Mouse (Mus musculus): Measurements from ENCODE around the gene Slc38a11. TPM values are rescaled to one million over a fixed set of nuclear protein-coding genes. Genes with fewer than 3 reads are reported as not detected.

Slc38a11 gene
- total and polyA plus RNA-seq, 3 experiments, result 0.44 to 6.6 TPM; not detected in 1

DNA sequence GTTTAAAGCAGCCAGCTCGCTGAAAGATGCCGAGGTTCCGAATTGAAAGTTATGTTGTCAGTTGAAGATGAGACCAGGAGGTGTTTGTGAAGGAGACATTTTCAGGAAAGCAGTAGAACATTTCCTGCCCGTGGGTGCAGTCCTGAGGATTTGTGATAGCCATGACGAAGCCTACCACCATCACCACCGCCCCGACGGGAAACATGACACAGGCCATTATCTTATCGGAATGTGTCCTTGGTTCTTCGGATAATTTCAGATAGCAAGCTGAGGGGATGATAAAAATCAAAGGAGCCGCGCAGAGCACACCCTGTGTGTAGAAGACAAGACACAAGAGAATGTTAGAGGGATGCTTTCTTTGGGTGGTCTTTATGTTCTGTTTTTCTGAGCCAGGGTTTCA lies 47.1 kb downstream of the Slc38a11 start:
- no peaks in the 10 kb centered on the region for H3K27me3 ChIP-seq (ENCODE audit: insufficient read depth, low read length)
- DNase-seq (ENCODE audit: low spot score), result no peak
- ATAC-seq (ENCODE audit: extremely low read depth, insufficient number of reproducible peaks, low FRiP score, poor library complexity, severe bottlenecking), result no peak
- TF ChIP-seq POLR2AphosphoS5 (IDR thresholded peaks at IDR 0.05; ENCODE audit: insufficient replicate concordance, low read depth, low read length) (no peak), GATA2 (IDR thresholded peaks at IDR 0.05; ENCODE audit: borderline replicate concordance, low read depth, low read length) (no peak), GATA1 (IDR thresholded peaks at IDR 0.05; ENCODE audit: borderline replicate concordance, low read length) (no peak), CTCF (IDR thresholded peaks at IDR 0.05; ENCODE audit: low read depth, low read length) (no peak), TAL1 (conservative IDR thresholded peaks at IDR 0.05; ENCODE audit: low read depth, low read length) (no peak)
- no peaks in the 10 kb centered on the region for H3K36me3 ChIP-seq (replicated peaks)
- H3K9me3 ChIP-seq (replicated peaks), result peaks cover 7% of the 10 kb centered on the region; the same call in 1 of the 2 replicates
- no peaks in the 10 kb centered on the region for H3K4me1 ChIP-seq (ENCODE audit: insufficient read depth, low read depth, low read length)
- H3K4me3 ChIP-seq (ENCODE audit: low read depth, low read length), result no peak overlapping the region

- Histone ChIP-seq H3K9me3 (replicated peaks) (peaks cover 8% of the 10 kb centered on the region), H3K4me1 (ENCODE audit: insufficient read depth, low read depth, low read length) (no peaks in the 10 kb centered on the region), H3K27me3 (ENCODE audit: insufficient read depth, low read length) (no peaks in the 10 kb centered on the region), H3K36me3 (replicated peaks) (no peaks in the 10 kb centered on the region), H3K4me3 (ENCODE audit: low read depth, low read length) (no peak overlapping the region)
- TF ChIP-seq GATA1 (IDR thresholded peaks at IDR 0.05; ENCODE audit: borderline replicate concordance, low read length) (no peak), TAL1 (conservative IDR thresholded peaks at IDR 0.05; ENCODE audit: low read depth, low read length) (no peak), POLR2AphosphoS5 (IDR thresholded peaks at IDR 0.05; ENCODE audit: insufficient replicate concordance, low read depth, low read length) (no peak)
- ATAC-seq (ENCODE audit: extremely low read depth, insufficient number of reproducible peaks, low FRiP score, poor library complexity, severe bottlenecking) (no peak), DNase-seq (ENCODE audit: low spot score) (no peak)
Observed at GRCm38 (mm10) chr2:65311250-65311649, 52.6 kb downstream of the Slc38a11 start.

GRCm38 (mm10) chr2:65296541-65296940 lies 67.3 kb downstream of the Slc38a11 start:
- Histone ChIP-seq H3K27me3 (ENCODE audit: insufficient read depth, low read length) (no peaks in the 10 kb centered on the region), H3K4me3 (ENCODE audit: low read depth, low read length) (no peak overlapping the region), H3K4me1 (ENCODE audit: insufficient read depth, low read depth, low read length) (no peaks in the 10 kb centered on the region), H3K36me3 (replicated peaks) (no peaks in the 10 kb centered on the region), H3K9me3 (replicated peaks) (peaks cover 6% of the 10 kb centered on the region)
- DNase-seq (ENCODE audit: low spot score) (no peak), ATAC-seq (ENCODE audit: extremely low read depth, insufficient number of reproducible peaks, low FRiP score, poor library complexity, severe bottlenecking) (no peak)
- no peak for TF ChIP-seq TAL1 (conservative IDR thresholded peaks at IDR 0.05; ENCODE audit: low read depth, low read length)

DNA sequence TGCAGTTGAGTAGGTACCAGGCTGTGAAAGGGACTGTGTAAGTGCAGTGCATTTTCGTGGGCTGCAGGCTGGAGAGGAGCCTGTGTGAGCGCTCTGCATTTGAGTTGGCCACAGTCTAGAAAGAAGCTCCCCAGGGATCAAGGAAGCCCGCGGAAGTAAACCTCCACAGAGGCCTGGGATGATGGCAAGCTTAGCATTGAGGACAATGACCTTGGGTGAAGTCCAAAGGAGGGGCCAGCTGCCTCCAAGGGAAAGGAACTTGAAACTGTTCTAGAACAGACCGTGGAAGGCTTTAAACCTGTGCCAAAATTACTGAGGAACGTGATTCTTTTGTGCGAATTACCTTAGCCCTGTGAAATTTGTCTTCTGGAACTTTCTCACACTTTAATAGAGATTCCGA lies 69.7 kb downstream of the Slc38a11 start:
- no peak for DNase-seq (ENCODE audit: low spot score)
- TF ChIP-seq GATA2 (IDR thresholded peaks at IDR 0.05; ENCODE audit: borderline replicate concordance, low read depth, low read length) (no peak), GATA1 (IDR thresholded peaks at IDR 0.05; ENCODE audit: borderline replicate concordance, low read length) (no peak), TAL1 (conservative IDR thresholded peaks at IDR 0.05; ENCODE audit: low read depth, low read length) (no peak), CTCF (IDR thresholded peaks at IDR 0.05; ENCODE audit: low read depth, low read length) (no peak), POLR2AphosphoS5 (IDR thresholded peaks at IDR 0.05; ENCODE audit: insufficient replicate concordance, low read depth, low read length) (no peak)
- Histone ChIP-seq H3K4me1 (ENCODE audit: insufficient read depth, low read depth, low read length) (no peaks in the 10 kb centered on the region), H3K4me3 (ENCODE audit: low read depth, low read length) (no peak overlapping the region), H3K9me3 (replicated peaks) (peaks cover 9% of the 10 kb centered on the region), H3K27me3 (ENCODE audit: insufficient read depth, low read length) (no peaks in the 10 kb centered on the region), H3K36me3 (replicated peaks) (no peaks in the 10 kb centered on the region)
- ATAC-seq (ENCODE audit: extremely low read depth, insufficient number of reproducible peaks, low FRiP score, poor library complexity, severe bottlenecking), result no peak

- H3K36me3 ChIP-seq (replicated peaks), result no peaks in the 10 kb centered on the region
- no peaks in the 10 kb centered on the region for H3K4me1 ChIP-seq (ENCODE audit: insufficient read depth, low read depth, low read length)
- DNase-seq (ENCODE audit: low spot score), result no peak
- TF ChIP-seq GATA1 (IDR thresholded peaks at IDR 0.05; ENCODE audit: borderline replicate concordance, low read length) (no peak), GATA2 (IDR thresholded peaks at IDR 0.05; ENCODE audit: borderline replicate concordance, low read depth, low read length) (no peak), CTCF (IDR thresholded peaks at IDR 0.05; ENCODE audit: low read depth, low read length) (no peak), POLR2AphosphoS5 (IDR thresholded peaks at IDR 0.05; ENCODE audit: insufficient replicate concordance, low read depth, low read length) (no peak), TAL1 (conservative IDR thresholded peaks at IDR 0.05; ENCODE audit: low read depth, low read length) (no peak)
- H3K4me3 ChIP-seq (ENCODE audit: low read depth, low read length), result no peak overlapping the region
- peaks cover 12% of the 10 kb centered on the region for H3K9me3 ChIP-seq (replicated peaks)
- ATAC-seq (ENCODE audit: extremely low read depth, insufficient number of reproducible peaks, low FRiP score, poor library complexity, severe bottlenecking), result no peak
- H3K27me3 ChIP-seq (ENCODE audit: insufficient read depth, low read length), result no peaks in the 10 kb centered on the region
Observed at GRCm38 (mm10) chr2:65293411-65293810, 70.4 kb downstream of the Slc38a11 start.

GRCm38 (mm10) chr2:65289721-65290120 lies 74.1 kb downstream of the Slc38a11 start:
- no peak for DNase-seq (ENCODE audit: low spot score)
- Histone ChIP-seq H3K4me1 (ENCODE audit: insufficient read depth, low read depth, low read length) (no peaks in the 10 kb centered on the region), H3K36me3 (replicated peaks) (no peaks in the 10 kb centered on the region), H3K27me3 (ENCODE audit: insufficient read depth, low read length) (no peaks in the 10 kb centered on the region), H3K4me3 (ENCODE audit: low read depth, low read length) (no peak overlapping the region), H3K9me3 (replicated peaks) (peaks cover 21% of the 10 kb centered on the region)
- no peak for ATAC-seq (ENCODE audit: extremely low read depth, insufficient number of reproducible peaks, low FRiP score, poor library complexity, severe bottlenecking)
- TF ChIP-seq TAL1 (conservative IDR thresholded peaks at IDR 0.05; ENCODE audit: low read depth, low read length) (no peak), POLR2AphosphoS5 (IDR thresholded peaks at IDR 0.05; ENCODE audit: insufficient replicate concordance, low read depth, low read length) (no peak), GATA1 (IDR thresholded peaks at IDR 0.05; ENCODE audit: borderline replicate concordance, low read length) (no peak), CTCF (IDR thresholded peaks at IDR 0.05; ENCODE audit: low read depth, low read length) (no peak), GATA2 (IDR thresholded peaks at IDR 0.05; ENCODE audit: borderline replicate concordance, low read depth, low read length) (no peak)

DNA sequence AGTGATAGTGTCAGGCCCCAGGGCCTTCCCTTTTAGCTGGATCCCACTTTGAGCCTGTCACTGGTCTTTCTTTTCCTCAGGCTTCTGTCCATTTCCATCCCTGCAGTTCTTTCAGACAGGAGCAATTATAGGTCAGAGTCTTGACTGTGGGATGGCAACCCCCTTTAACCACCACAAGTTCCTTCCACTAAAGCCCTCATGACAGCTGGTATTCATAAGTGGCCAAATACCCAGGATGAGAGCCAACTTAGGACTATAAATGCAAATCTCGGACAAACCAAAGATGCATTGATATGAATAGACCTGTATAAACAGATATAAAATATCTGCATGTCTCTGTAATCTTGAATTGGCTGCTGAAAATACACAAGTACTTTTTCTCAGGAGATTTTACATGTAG lies 75.1 kb downstream of the Slc38a11 start:
- Histone ChIP-seq H3K4me1 (ENCODE audit: insufficient read depth, low read depth, low read length) (no peaks in the 10 kb centered on the region), H3K36me3 (replicated peaks) (no peaks in the 10 kb centered on the region), H3K4me3 (ENCODE audit: low read depth, low read length) (no peak overlapping the region), H3K9me3 (replicated peaks) (peaks cover 21% of the 10 kb centered on the region), H3K27me3 (ENCODE audit: insufficient read depth, low read length) (no peaks in the 10 kb centered on the region)
- TF ChIP-seq POLR2AphosphoS5 (IDR thresholded peaks at IDR 0.05; ENCODE audit: insufficient replicate concordance, low read depth, low read length) (no peak), GATA2 (IDR thresholded peaks at IDR 0.05; ENCODE audit: borderline replicate concordance, low read depth, low read length) (no peak), GATA1 (IDR thresholded peaks at IDR 0.05; ENCODE audit: borderline replicate concordance, low read length) (no peak), CTCF (IDR thresholded peaks at IDR 0.05; ENCODE audit: low read depth, low read length) (no peak), TAL1 (conservative IDR thresholded peaks at IDR 0.05; ENCODE audit: low read depth, low read length) (no peak)
- DNase-seq (ENCODE audit: low spot score) (no peak), ATAC-seq (ENCODE audit: extremely low read depth, insufficient number of reproducible peaks, low FRiP score, poor library complexity, severe bottlenecking) (no peak)

All from G1E (cell line).